Mouse (Mus musculus) liver, postnatal 0 days (tissue): ENCODE measurements around the gene Chrng.

Experiments
- CTCF ChIP-seq: sonication (generic); IDR thresholded peaks from 2 replicates; pipeline ENCODE4 v1.5.1; 2016; ENCODE audit warnings: antibody characterized with exemption, low read depth
- EP300 ChIP-seq: IDR thresholded peaks from 2 replicates; pipeline ENCODE4 v1.6.1; 2016; ENCODE audit warnings: antibody characterized with exemption, low read depth, mild to moderate bottlenecking

- TF ChIP-seq EP300 (no peak), CTCF (no peak)
Observed at GRCm38 (mm10) chr1:87257691-87258090, 53.2 kb downstream of the Chrng start.
